In the genomic region with DNA sequence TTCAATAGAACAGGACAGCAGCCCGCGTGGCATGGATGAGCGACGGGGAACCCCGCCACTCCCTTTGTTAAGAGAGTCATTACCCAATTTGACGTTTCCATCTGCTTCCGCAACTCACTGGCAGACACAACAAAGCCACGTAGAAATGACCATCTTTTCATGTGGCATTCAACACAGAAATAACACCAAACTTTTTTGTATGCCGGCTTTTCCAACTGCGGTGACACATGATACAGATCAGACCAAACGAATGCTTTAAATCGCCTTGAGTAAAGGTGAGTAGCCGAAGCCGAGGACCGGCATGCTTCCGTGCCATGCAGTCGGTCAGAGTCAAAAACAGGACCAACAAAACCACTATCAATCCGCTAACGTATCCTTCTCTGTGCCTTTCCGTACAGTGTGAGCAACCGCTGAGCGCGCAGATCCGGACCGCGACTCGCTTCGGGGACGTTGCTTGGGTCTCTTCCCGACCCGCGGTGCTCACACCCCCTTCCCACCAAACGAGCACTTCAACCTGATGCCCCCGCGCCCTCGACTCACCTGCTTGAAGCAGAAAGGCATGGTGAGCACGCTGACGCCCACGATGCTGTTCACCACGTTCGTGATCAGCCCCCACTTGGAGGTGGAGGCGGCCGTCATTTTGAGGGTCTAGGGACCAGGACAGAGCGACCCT, we compare ENCODE assay signal across 1 mouse cellular context.
TF ChIP-seq lines count a peak whose summit lies in the region.

No protein-coding gene starts in this region.

TF ChIP-seq in MEL, 35 proteins besides CTCF, POLR2A, EP300 and RAD21:
- TF ChIP-seq KAT2A (conservative IDR thresholded peaks at IDR 0.05; ENCODE audit: low read depth, low read length) (no peak), ETS1 (IDR thresholded peaks at IDR 0.05; ENCODE audit: low read depth, low read length) (peak; percentile 38; the same call in 1 of the 2 replicates), ELF1 (IDR thresholded peaks at IDR 0.05; ENCODE audit: low read depth, low read length) (peak; percentile 56; the same call in 1 of the 2 replicates), MAZ (IDR thresholded peaks at IDR 0.05; ENCODE audit: low read depth, low read length) (0 out of 2 replicates have a peak, but pooled peaks have one; percentile 29), MXI1 (IDR thresholded peaks at IDR 0.05; ENCODE audit: low read depth, low read length) (peak; percentile 95), TAL1 (IDR thresholded peaks at IDR 0.05; ENCODE audit: low read length) (no peak), NELFE (IDR thresholded peaks at IDR 0.05; ENCODE audit: low read depth, low read length) (no peak), MYC (IDR thresholded peaks at IDR 0.05; ENCODE audit: low read depth, low read length) (peak; percentile 56; the same call in 1 of the 2 replicates), MAX (IDR thresholded peaks at IDR 0.05; ENCODE audit: low read length) (peak; percentile 59), RCOR1 (IDR thresholded peaks at IDR 0.05; ENCODE audit: low read depth, low read length) (no peak), SIN3A (IDR thresholded peaks at IDR 0.05; ENCODE audit: low read length) (peak; percentile 91)
TF ChIP-seq in MEL: peak in this region for 7.
